Mouse (Mus musculus) stomach, embryonic 16.5 days (tissue): ENCODE results near the gene Cd300lg. TPM values are rescaled to one million over a fixed set of nuclear protein-coding genes. Genes with fewer than 3 reads are reported as not detected.

ENCODE experiments used
- ATAC-seq: fragments of 200-750 bp; cut with Nextera tagmentation; 2 replicates; pipeline ENCODE4 v1.8.0; 2017; ENCODE audit warnings: moderate number of reproducible peaks, moderate TSS enrichment; ENCODE audit not compliant: insufficient read depth, low FRiP score
- H3K27ac ChIP-seq: fragments of 300-500 bp; sonication (generic); 2 replicates; pipeline ENCODE4 v1.5.1; 2014; ENCODE audit warnings: low read length
- H3K27me3 ChIP-seq: fragments of 300-500 bp; sonication (generic); 2 replicates; pipeline ENCODE4 v1.6.1; 2014; ENCODE audit warnings: low read length, control low read depth, mixed read lengths; ENCODE audit not compliant: control insufficient read depth, insufficient read depth
- H3K36me3 ChIP-seq: fragments of 300-500 bp; sonication (generic); 2 replicates; pipeline ENCODE4 v1.6.1; 2014; ENCODE audit warnings: low read length; ENCODE audit not compliant: control insufficient read depth, insufficient read depth
- H3K4me1 ChIP-seq: fragments of 300-500 bp; sonication (generic); 2 replicates; pipeline ENCODE4 v1.6.1; 2014; ENCODE audit warnings: low read length, control low read depth, mixed read lengths; ENCODE audit not compliant: control insufficient read depth, insufficient read depth
- H3K4me2 ChIP-seq: fragments of 300-500 bp; sonication (generic); 2 replicates; pipeline ENCODE4 v1.6.1; 2014; ENCODE audit warnings: low read depth, low read length, mixed read lengths
- H3K4me3 ChIP-seq: fragments of 300-500 bp; sonication (generic); replicated peaks from 2 replicates; pipeline ENCODE4 v1.5.1; 2014; ENCODE audit warnings: mild to moderate bottlenecking, low read length
- H3K9ac ChIP-seq: fragments of 300-500 bp; sonication (generic); 2 replicates; pipeline ENCODE4 v1.6.1; 2014; ENCODE audit warnings: low read length
- H3K9me3 ChIP-seq: fragments of 300-500 bp; sonication (generic); replicated peaks from 2 replicates; pipeline ENCODE4 v1.6.1; 2016; ENCODE audit warnings: low read length, control low read depth; ENCODE audit not compliant: control insufficient read depth
- WGBS: fragments of 180-500 bp; shearing (Covaris S2); extraction: QIAGEN DNeasy Blood & Tissue Kit; methylation state at CpG from one replicate; pipeline ENCODE4 v1.1.7; 2014; 5-methylcytosine and 5-hydroxymethylcytosine counted together
- polyA plus RNA-seq: library from polyadenylated mRNA; unstranded; fragments of >200 nt; fragmentation: Nextera tagmentation; extraction: Ambion mirVana; gene quantifications from 2 replicates; pipeline ENCODE4 v1.2.1, GENCODE M21; 2015

The Cd300lg gene
- 2.9 and 3.5 TPM in 2 replicates for polyA plus RNA-seq

GRCm38 (mm10) chr11:102041350-102041949, at the start of gene Cd300lg:
Gene Cd300lg, plus strand, starts transcription at chr11:102041509.
- Histone ChIP-seq H3K9ac (no peak within 1 kb of the TSS), H3K4me2 (no peak within 1 kb of the TSS; the same call in 1 of the 2 replicates), H3K4me1 (no peaks in the 10 kb centered on the region), H3K27me3 (no peaks in the 10 kb centered on the region), H3K36me3 (no peaks in the 10 kb centered on the region), H3K27ac (no peak within 1 kb of the TSS), H3K9me3 (no peaks in the 10 kb centered on the region), H3K4me3 (no peak within 1 kb of the TSS)
- no peak for ATAC-seq
- 64% methylated on average over 5 of the region's 5 CpGs for whole genome bisulfite sequencing

DNA sequence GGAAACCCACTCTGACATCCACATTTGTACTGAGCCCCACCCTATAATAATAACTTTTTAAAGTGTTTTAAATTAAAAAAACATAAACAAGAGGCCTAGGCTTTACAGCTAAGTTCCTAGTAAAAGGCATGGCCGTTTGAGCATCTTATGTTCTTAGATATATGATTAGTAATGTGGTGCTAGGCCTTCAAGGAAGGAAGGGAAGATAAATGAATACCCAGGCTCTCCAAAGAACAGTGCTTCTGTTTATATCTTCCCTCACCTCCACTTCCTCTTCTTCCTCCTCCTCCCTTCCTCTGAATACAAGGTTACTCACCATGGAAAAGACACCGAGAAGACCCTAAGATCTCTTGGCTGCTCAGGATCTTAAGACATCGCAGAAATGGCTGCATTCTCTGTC, 49.5 kb upstream of the Cd300lg start:
- no peak overlapping the region for H3K4me3 ChIP-seq
- no peaks in the 10 kb centered on the region for H3K4me1 ChIP-seq
- ATAC-seq = no peak
- H3K27me3 ChIP-seq = no peaks in the 10 kb centered on the region
- H3K9ac ChIP-seq = no peak overlapping the region
- 71% methylated on average over 3 of the region's 3 CpGs for WGBS
- H3K4me2 ChIP-seq = no peak overlapping the region
- no peaks in the 10 kb centered on the region for H3K9me3 ChIP-seq
- no peak overlapping the region for H3K27ac ChIP-seq
- H3K36me3 ChIP-seq = no peaks in the 10 kb centered on the region

- no peak for ATAC-seq
- Histone ChIP-seq H3K36me3 (no peaks in the 10 kb centered on the region), H3K27me3 (no peaks in the 10 kb centered on the region), H3K4me3 (no peak overlapping the region), H3K27ac (no peak overlapping the region), H3K9me3 (no peaks in the 10 kb centered on the region), H3K4me2 (no peak overlapping the region), H3K9ac (no peak overlapping the region), H3K4me1 (no peaks in the 10 kb centered on the region)
- 87% methylated on average over 7 of the region's 7 CpGs for WGBS
Observed at GRCm38 (mm10) chr11:101992411-101992810, 48.9 kb upstream of the Cd300lg start.

GRCm38 (mm10) chr11:101994100-101994499, 47.2 kb upstream of the Cd300lg start:
- ATAC-seq = no peak
- no peak overlapping the region for H3K27ac ChIP-seq
- H3K9me3 ChIP-seq = no peaks in the 10 kb centered on the region
- 51% methylated on average over 8 of the region's 8 CpGs for WGBS
- no peaks in the 10 kb centered on the region for H3K27me3 ChIP-seq
- H3K4me3 ChIP-seq = no peak overlapping the region
- no peaks in the 10 kb centered on the region for H3K4me1 ChIP-seq
- no peak overlapping the region for H3K9ac ChIP-seq
- H3K4me2 ChIP-seq = no peak overlapping the region
- no peaks in the 10 kb centered on the region for H3K36me3 ChIP-seq

- H3K27me3 ChIP-seq = no peaks in the 10 kb centered on the region
- 77% methylated on average over 7 of the region's 7 CpGs for WGBS
- H3K36me3 ChIP-seq = no peaks in the 10 kb centered on the region
- H3K4me3 ChIP-seq = no peak overlapping the region
- no peak overlapping the region for H3K9ac ChIP-seq
- ATAC-seq = no peak
- H3K4me2 ChIP-seq = no peak overlapping the region
- 0 out of 2 replicates have a peak overlapping the region, but pooled peaks have one; percentile 16 for H3K27ac ChIP-seq
- H3K4me1 ChIP-seq = no peaks in the 10 kb centered on the region
- H3K9me3 ChIP-seq = no peaks in the 10 kb centered on the region
Observed at GRCm38 (mm10) chr11:101995938-101996337, 45.4 kb upstream of the Cd300lg start.

DNA sequence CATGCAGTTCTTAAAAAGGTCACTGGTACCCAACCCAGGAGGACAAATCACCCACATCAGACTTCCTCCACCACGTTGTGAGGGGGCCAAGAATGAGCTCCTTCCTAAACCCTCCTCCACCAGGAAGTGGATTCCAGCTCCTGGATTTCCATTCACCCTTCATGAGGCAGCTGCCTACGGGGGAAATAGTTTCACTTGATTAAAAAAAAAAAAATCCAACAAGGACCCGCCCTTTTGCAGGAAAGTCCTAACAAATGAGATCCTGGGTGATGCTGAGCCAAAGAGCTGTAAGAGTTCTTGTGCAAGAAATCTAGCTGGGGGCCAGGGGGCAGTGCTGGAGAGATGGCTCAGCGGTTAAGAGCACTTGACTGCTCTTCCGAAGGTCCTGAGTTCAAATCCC, 43.1 kb upstream of the Cd300lg start:
- Histone ChIP-seq H3K4me3 (no peak overlapping the region), H3K9me3 (no peaks in the 10 kb centered on the region), H3K36me3 (no peaks in the 10 kb centered on the region), H3K27me3 (no peaks in the 10 kb centered on the region), H3K27ac (no peak overlapping the region), H3K9ac (no peak overlapping the region), H3K4me1 (no peaks in the 10 kb centered on the region), H3K4me2 (no peak overlapping the region)
- no peak for ATAC-seq
- WGBS = 42% methylated on average over 5 of the region's 5 CpGs

DNA sequence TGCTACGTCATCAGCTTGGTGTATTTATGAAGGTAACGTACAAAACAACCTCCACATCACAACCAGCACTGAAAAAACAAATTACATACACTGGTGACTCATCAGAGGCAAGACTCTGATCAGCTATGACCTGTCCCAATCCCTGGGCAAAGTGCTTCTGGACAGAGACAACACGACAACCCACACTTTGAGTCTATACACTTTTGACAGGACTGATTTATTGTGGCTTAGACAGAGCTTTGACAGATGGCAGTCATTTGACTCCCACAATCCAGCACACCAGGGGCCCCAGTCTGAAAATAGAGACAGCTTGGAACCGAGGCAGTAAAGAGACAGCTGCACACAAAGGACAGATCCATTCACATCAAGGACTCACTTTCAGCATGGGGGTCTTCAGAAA, 41.8 kb upstream of the Cd300lg start:
- no peaks in the 10 kb centered on the region for H3K36me3 ChIP-seq
- ATAC-seq = no peak
- no peak overlapping the region for H3K4me2 ChIP-seq
- 0 out of 2 replicates have a peak, but pooled peaks cover 3% of the 10 kb centered on the region for H3K9me3 ChIP-seq
- H3K9ac ChIP-seq = no peak overlapping the region
- H3K27me3 ChIP-seq = no peaks in the 10 kb centered on the region
- no peak overlapping the region for H3K27ac ChIP-seq
- no peaks in the 10 kb centered on the region for H3K4me1 ChIP-seq
- H3K4me3 ChIP-seq = no peak overlapping the region
- 62% methylated on average over 4 of the region's 4 CpGs for WGBS

- H3K9ac ChIP-seq = no peak overlapping the region
- no peaks in the 10 kb centered on the region for H3K27me3 ChIP-seq
- 0 out of 2 replicates have a peak, but pooled peaks cover 3% of the 10 kb centered on the region for H3K9me3 ChIP-seq
- H3K4me3 ChIP-seq = no peak overlapping the region
- no peak for ATAC-seq
- no peaks in the 10 kb centered on the region for H3K36me3 ChIP-seq
- 91% methylated on average over 8 of the region's 8 CpGs for WGBS
- no peak overlapping the region for H3K4me2 ChIP-seq
- no peaks in the 10 kb centered on the region for H3K4me1 ChIP-seq
- no peak overlapping the region for H3K27ac ChIP-seq
Observed at GRCm38 (mm10) chr11:102004251-102004650, 37.1 kb upstream of the Cd300lg start.

- H3K4me2 ChIP-seq = no peak overlapping the region
- H3K27ac ChIP-seq = no peak overlapping the region
- WGBS = 68% methylated on average over 9 of the region's 9 CpGs
- H3K9ac ChIP-seq = no peak overlapping the region
- no peaks in the 10 kb centered on the region for H3K36me3 ChIP-seq
- no peaks in the 10 kb centered on the region for H3K27me3 ChIP-seq
- no peak for ATAC-seq
- no peaks in the 10 kb centered on the region for H3K4me1 ChIP-seq
- no peak overlapping the region for H3K4me3 ChIP-seq
- 0 out of 2 replicates have a peak, but pooled peaks cover 3% of the 10 kb centered on the region for H3K9me3 ChIP-seq
Observed at GRCm38 (mm10) chr11:102006271-102006670, 35.0 kb upstream of the Cd300lg start.
